Mouse (Mus musculus) lung, adult 2 months (tissue): ENCODE data around the gene Ubxn10.

Experiments used
- CTCF ChIP-seq: fragments of 200-500 bp; IDR thresholded peaks from 2 replicates; pipeline ENCODE4 v1.5.1; 2011; ENCODE audit warnings: mild to moderate bottlenecking, low read length, control low read depth; ENCODE audit not compliant: insufficient read depth
- POLR2A ChIP-seq: fragments of 200-500 bp; IDR thresholded peaks from 2 replicates; pipeline ENCODE4 v1.6.1; 2011; ENCODE audit warnings: low read depth, mild to moderate bottlenecking, control low read depth, low read length, borderline replicate concordance; ENCODE audit errors: extremely low read depth

- TF ChIP-seq CTCF (no peak), POLR2A (no peak)
Measured at GRCm38 (mm10) chr4:138702528-138702927, 34.4 kb downstream of the Ubxn10 start.
